Mouse (Mus musculus) Muller cell, postnatal 12 days (primary cell): ENCODE data around the gene Hexb.
A peak's percentile ranks its signal among the peaks of the same experiment; 100 is the strongest.

Experiments
- DNase-seq: peaks from one replicate; pipeline ENCODE4 v3.0.0-alpha.2; 2015; ENCODE audit errors: inconsistent ontology term

Hexb gene

GRCm38 (mm10) chr13:97197932-97198562 lies at the start of gene Hexb:
Gene Hexb, minus strand, starts transcription at chr13:97198357.
- peak; percentile 94 for DNase-seq

- no peak for DNase-seq
Observed at GRCm38 (mm10) chr13:97247754-97248153, 49.6 kb upstream of the Hexb start.

GRCm38 (mm10) chr13:97246217-97246616 lies 48.1 kb upstream of the Hexb start:
- no peak for DNase-seq

GRCm38 (mm10) chr13:97245157-97245556 lies 47.0 kb upstream of the Hexb start:
- DNase-seq: no peak

- DNase-seq: no peak
Observed at GRCm38 (mm10) chr13:97244712-97245105, 46.6 kb upstream of the Hexb start.

- no peak for DNase-seq
Observed at GRCm38 (mm10) chr13:97243962-97244711, 46.0 kb upstream of the Hexb start.

GRCm38 (mm10) chr13:97242716-97243115 lies 44.6 kb upstream of the Hexb start:
- DNase-seq: no peak

GRCm38 (mm10) chr13:97241787-97242280 lies 43.7 kb upstream of the Hexb start:
- DNase-seq: no peak

GRCm38 (mm10) chr13:97240965-97241786 lies 43.0 kb upstream of the Hexb start, which contains the start of gene Enc1:
Gene Enc1, plus strand, starts transcription at chr13:97241105.
- peak; percentile 97 for DNase-seq

GRCm38 (mm10) chr13:97240279-97240964 lies 42.3 kb upstream of the Hexb start:
- DNase-seq: peak; percentile 81

GRCm38 (mm10) chr13:97239343-97240180 lies 41.4 kb upstream of the Hexb start:
- DNase-seq: peak; percentile 71

GRCm38 (mm10) chr13:97238181-97238981 lies 40.2 kb upstream of the Hexb start:
- DNase-seq: no peak

- peak; percentile 36 for DNase-seq
Observed at GRCm38 (mm10) chr13:97237700-97238099, 39.5 kb upstream of the Hexb start.

- no peak for DNase-seq
Observed at GRCm38 (mm10) chr13:97235911-97236310, 37.8 kb upstream of the Hexb start.

GRCm38 (mm10) chr13:97234785-97235417 lies 36.7 kb upstream of the Hexb start:
- DNase-seq: peak; percentile 69

GRCm38 (mm10) chr13:97233092-97233491 lies 34.9 kb upstream of the Hexb start:
- no peak for DNase-seq

GRCm38 (mm10) chr13:97230101-97230500 lies 31.9 kb upstream of the Hexb start:
- no peak for DNase-seq

- DNase-seq: no peak
Observed at GRCm38 (mm10) chr13:97227795-97228194, 29.6 kb upstream of the Hexb start.

- DNase-seq: no peak
Observed at GRCm38 (mm10) chr13:97225130-97225529, 27.0 kb upstream of the Hexb start.
